Mouse (Mus musculus) kidney, adult 2 months (tissue): ENCODE measurements around the gene Bhlha15. TPM values are rescaled to one million over a fixed set of nuclear protein-coding genes. Genes with fewer than 3 reads are reported as not detected.

Experiments used
- DNase-seq: peaks from one replicate; pipeline ENCODE4 v3.0.0; 2021
- H3K27ac ChIP-seq: fragments of 200-500 bp; 2 replicates; pipeline ENCODE4 v1.5.1; 2012; ENCODE audit warnings: low read depth, low read length, control low read depth, inconsistent platforms; ENCODE audit not compliant: insufficient read depth
- H3K27me3 ChIP-seq: fragments of 200-500 bp; replicated peaks from 2 replicates; pipeline ENCODE4 v1.6.1; 2012; ENCODE audit warnings: mild to moderate bottlenecking, moderate library complexity, low read length, inconsistent platforms; ENCODE audit not compliant: control insufficient read depth, insufficient read depth
- H3K36me3 ChIP-seq: fragments of 200-500 bp; 2 replicates; pipeline ENCODE4 v1.6.1; 2012; ENCODE audit warnings: mild to moderate bottlenecking, moderate library complexity, low read length, inconsistent platforms; ENCODE audit not compliant: control insufficient read depth, insufficient read depth
- H3K4me1 ChIP-seq: fragments of 200-500 bp; 2 replicates; pipeline ENCODE4 v1.6.1; 2011; ENCODE audit warnings: low read length; ENCODE audit not compliant: control insufficient read depth, insufficient read depth
- H3K4me3 ChIP-seq: fragments of 200-500 bp; 2 replicates; pipeline ENCODE4 v1.5.1; 2011; ENCODE audit warnings: mild to moderate bottlenecking, low read depth, low read length, control low read depth; ENCODE audit not compliant: insufficient read depth
- CTCF ChIP-seq: fragments of 200-500 bp; conservative IDR thresholded peaks from 2 replicates; pipeline ENCODE4 v1.5.1; 2011; ENCODE audit warnings: low read depth, mild to moderate bottlenecking, control low read depth, low read length, moderate library complexity, mixed read lengths; ENCODE audit not compliant: insufficient read depth, insufficient read length
- POLR2A ChIP-seq: fragments of 200-500 bp; IDR thresholded peaks from one replicate; pipeline ENCODE4 v1.6.1; 2011; ENCODE audit warnings: low read depth, low read length, control low read depth
- WGBS: fragments of 180-500 bp; shearing (Covaris S2); methylation state at CpG from one replicate; pipeline ENCODE4 v1.1.7; 2018; 5-methylcytosine and 5-hydroxymethylcytosine counted together
- polyA plus RNA-seq: library from polyadenylated mRNA; depleted of rRNA; stranded (reverse); fragments of >200 nt; gene quantifications from 2 replicates; pipeline ENCODE4 v1.2.3, GENCODE M21; 2012

Gene Bhlha15
- polyA plus RNA-seq, 1 experiment = 0.14 TPM

DNA sequence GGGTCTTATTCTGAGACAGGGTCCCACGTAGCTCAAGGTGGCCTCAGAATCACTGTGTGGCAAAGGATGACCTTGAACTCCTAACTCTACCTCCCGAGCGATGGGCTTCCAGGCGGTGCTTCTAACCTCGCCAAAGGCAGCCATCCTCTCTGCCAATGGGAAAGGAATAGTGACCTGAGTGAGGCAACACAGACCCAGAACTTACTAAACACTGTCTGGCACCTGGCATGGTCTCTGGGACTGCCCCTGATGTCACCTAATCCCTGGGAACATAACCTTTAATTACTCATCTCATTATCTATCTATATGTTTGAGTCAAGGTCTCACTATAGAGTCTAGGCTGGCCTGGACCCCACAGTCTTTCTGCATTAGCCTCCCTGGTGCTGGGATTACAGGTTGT, 29.9 kb downstream of the Bhlha15 start:
- 94% methylated on average over 5 of the region's 5 CpGs for WGBS
- no peaks in the 10 kb centered on the region; the same call in 1 of the 2 replicates for H3K4me1 ChIP-seq
- no peak overlapping the region for H3K4me3 ChIP-seq
- no peaks in the 10 kb centered on the region for H3K27me3 ChIP-seq
- no peak for DNase-seq
- no peak overlapping the region for H3K27ac ChIP-seq
- H3K36me3 ChIP-seq = no peaks in the 10 kb centered on the region
- TF ChIP-seq POLR2A (no peak), CTCF (no peak)

DNA sequence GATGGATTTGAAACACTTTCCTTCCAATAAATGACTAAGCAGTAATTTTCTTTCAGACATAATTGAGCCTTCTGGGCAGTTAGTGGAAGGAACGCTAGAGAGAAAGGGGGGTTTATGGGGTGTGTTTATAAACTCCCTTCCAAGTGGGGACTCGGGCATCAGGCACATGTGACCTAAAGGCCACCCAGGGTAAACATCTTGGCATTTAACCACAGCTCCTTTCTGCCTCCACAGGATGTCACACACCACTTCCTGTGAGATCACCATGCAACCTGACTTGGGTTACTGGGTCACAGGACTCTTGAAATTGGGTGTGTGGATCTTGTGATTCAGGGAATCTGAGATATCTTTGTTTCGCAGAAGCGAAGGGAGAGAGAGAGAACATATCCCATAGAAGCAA, 31.2 kb downstream of the Bhlha15 start:
- WGBS = 42% methylated on average over 4 of the region's 4 CpGs
- peak; percentile 66 for DNase-seq
- Histone ChIP-seq H3K27me3 (no peaks in the 10 kb centered on the region), H3K4me1 (no peaks in the 10 kb centered on the region; the same call in 1 of the 2 replicates), H3K36me3 (no peaks in the 10 kb centered on the region), H3K27ac (no peak overlapping the region), H3K4me3 (no peak overlapping the region)
- TF ChIP-seq POLR2A (no peak), CTCF (no peak)

DNA sequence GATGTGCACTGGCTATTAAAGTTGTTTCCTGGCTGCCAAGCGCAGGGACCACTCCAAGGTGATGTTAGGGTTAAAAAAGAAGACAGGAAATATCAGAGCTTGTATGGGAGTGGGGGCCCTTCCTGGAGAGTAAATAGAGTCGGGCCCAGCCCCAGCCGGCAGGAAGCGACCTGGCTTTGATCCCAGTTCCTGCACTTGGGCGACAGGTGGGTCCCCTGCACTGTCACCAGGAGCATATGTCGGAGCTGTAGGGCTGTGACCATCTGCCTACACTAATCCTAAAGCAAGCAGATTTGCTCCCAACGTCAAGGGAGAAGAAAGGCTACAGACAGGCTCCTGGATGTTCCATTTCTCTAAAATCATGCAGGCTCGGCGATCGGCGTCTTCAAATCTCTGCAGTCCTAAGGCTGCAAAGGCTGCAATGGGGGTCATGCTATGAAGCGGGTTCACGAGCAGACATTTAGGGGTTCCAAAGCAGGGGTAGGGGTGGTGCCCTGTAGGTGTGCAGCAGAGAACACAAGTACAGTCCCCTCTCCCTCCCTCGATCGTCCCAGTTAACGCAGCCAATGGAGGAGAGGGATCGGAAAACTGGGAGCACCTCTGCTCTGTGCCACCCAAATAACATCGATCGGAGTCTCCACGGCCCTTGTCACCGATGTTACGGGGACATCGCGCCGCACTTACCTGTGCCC, 32.9 kb downstream of the Bhlha15 start:
- no peaks in the 10 kb centered on the region for H3K27me3 ChIP-seq
- peak; percentile 82 for DNase-seq
- peak overlapping the region; percentile 61 for H3K4me3 ChIP-seq
- H3K36me3 ChIP-seq = no peaks in the 10 kb centered on the region
- WGBS = under 1% methylated on average over 25 of the region's 25 CpGs
- no peak for TF ChIP-seq CTCF
- no peak for TF ChIP-seq POLR2A
- H3K27ac ChIP-seq = peak overlapping the region; percentile 49
- H3K4me1 ChIP-seq = no peaks in the 10 kb centered on the region; the same call in 1 of the 2 replicates

DNA sequence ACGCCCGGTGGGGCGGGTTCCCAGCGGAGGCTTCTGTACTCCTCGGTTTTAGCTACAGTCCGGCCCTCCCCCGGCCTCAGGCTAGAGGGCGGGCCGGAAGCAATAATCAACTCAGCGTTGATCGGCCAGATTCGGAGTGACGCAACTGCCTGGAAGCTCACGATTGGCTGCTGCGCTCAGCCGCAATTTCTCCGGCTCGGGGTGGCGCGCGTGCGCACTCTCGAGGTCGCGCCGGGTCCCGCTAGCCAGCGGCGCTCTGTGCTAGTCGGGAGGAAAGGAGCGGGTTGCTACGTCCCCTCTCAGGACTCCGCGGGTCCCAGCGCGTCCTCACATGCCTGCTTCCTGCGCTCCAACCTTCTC, 33.4 kb downstream of the Bhlha15 start, which contains the start of gene Tecpr1:
Gene Tecpr1 (minus strand): TSS at position 113 of the 360 bp plus-strand sequence.
- Histone ChIP-seq H3K27ac (peak within 1 kb of the TSS; percentile 87), H3K4me3 (peak within 1 kb of the TSS; percentile 72), H3K27me3 (no peaks in the 10 kb centered on the region), H3K4me1 (no peaks in the 10 kb centered on the region; the same call in 1 of the 2 replicates), H3K36me3 (no peaks in the 10 kb centered on the region)
- under 1% methylated on average over 37 of the region's 37 CpGs for WGBS
- peak; percentile 98 for DNase-seq
- TF ChIP-seq POLR2A (peak; percentile 40), CTCF (no peak)

DNA sequence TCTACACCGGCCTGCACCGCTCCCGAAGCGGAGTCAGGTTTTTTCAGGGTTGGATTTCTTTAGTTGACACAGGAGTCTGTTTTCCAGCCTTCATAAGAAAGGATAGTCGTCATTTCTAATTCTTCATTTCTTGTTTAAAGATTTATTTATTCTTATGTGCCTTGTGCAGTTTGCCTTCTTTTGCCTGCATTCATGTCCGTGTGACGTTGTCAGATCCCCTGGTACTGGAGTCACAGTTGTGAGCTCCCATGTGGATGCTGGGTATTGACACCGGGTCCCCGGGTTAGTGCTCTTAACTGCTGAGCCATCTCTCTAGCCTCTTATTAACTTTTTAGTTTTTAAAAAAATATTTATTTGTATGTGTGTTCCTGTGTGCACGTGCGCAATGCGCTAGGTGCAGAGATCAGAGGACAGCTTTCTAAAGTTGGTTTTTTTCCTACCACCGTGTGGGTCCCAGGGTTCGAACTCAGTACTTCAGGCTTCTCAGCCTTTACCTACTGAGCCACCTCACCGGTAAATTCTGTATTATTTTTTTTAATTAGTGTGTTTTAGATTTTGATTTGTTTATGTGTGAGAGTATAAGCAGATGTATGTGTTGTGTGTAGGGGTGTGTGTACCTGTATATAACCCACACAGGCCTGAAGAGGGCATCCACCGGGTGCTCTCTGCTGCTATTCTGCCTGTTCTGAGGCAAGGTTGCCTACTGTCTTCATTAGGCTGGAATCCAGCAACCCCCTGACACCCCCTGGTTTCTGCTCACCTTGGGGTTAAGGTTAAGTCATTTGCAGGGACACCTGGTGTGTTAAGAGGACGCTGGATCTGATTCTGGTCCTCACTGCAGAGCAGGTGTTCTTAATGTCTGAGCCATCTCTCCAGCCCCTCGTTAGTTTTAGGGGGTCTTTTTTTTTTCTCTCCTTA, 34.1 kb downstream of the Bhlha15 start:
- H3K36me3 ChIP-seq = no peaks in the 10 kb centered on the region
- 27% methylated on average over 18 of the region's 18 CpGs for WGBS
- H3K4me3 ChIP-seq = peak overlapping the region; percentile 72
- no peak for DNase-seq
- no peaks in the 10 kb centered on the region for H3K27me3 ChIP-seq
- TF ChIP-seq CTCF (0 out of 2 replicates have a peak, but pooled peaks have one; percentile 9), POLR2A (no peak)
- H3K27ac ChIP-seq = peak overlapping the region; percentile 87
- H3K4me1 ChIP-seq = no peaks in the 10 kb centered on the region; the same call in 1 of the 2 replicates

DNA sequence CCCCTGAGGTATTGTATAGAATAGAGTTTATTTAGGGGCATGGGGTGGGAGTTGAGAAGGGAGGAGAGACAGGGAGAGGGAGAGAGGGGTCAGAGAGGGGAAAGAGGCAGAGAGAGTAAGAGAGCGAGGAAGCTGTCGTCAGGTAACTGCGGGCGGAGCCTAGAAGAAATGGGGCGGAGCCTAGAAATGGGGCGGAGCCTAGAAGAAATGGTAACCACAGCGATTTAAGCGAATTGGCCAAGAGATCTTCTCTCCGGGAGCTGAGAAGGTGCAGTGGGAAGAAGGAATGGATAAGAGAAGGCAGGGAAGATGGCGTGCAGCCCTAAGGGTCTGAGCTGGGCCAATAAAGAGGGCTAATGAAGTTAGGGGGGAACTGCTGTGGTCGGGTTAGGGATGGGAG, 36.1 kb downstream of the Bhlha15 start:
- Histone ChIP-seq H3K4me1 (no peaks in the 10 kb centered on the region; the same call in 1 of the 2 replicates), H3K4me3 (no peak overlapping the region), H3K27ac (no peak overlapping the region), H3K27me3 (no peaks in the 10 kb centered on the region), H3K36me3 (no peaks in the 10 kb centered on the region)
- TF ChIP-seq CTCF (no peak), POLR2A (no peak)
- DNase-seq = no peak
- 36% methylated on average over 11 of the region's 11 CpGs for WGBS

DNA sequence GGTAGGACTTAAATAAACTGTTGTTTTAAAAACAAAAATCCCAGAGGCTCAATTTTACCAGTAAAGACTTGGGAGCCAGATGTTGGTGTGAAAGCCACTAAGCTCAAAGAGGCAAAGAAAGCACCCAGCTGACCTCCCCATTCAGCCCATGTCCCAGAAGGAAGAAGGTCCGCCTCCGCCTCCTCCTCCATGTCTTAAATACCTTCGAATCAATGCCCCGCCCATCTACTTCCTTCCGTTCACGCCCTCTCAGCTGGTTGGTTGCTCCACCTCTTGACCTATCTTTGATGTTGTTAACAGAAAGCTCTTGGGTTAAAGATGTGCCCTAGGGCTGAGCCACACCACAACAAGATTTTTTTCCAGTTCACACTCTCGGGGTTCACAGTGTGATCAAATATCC, 40.1 kb downstream of the Bhlha15 start:
- TF ChIP-seq POLR2A = no peak
- TF ChIP-seq CTCF = no peak
- Histone ChIP-seq H3K27ac (no peak overlapping the region), H3K4me1 (no peaks in the 10 kb centered on the region), H3K27me3 (no peaks in the 10 kb centered on the region), H3K36me3 (no peaks in the 10 kb centered on the region), H3K4me3 (no peak overlapping the region)
- 90% methylated on average over 7 of the region's 7 CpGs for WGBS
- DNase-seq = no peak
